Mouse (Mus musculus): Measurements from ENCODE around the gene Npcd. TPM values are rescaled to one million over a fixed set of nuclear protein-coding genes. Genes with fewer than 3 reads are reported as not detected.

Gene Npcd
- total RNA-seq (2022), result under 1 TPM in 2 of 4 experiments, not detected in 2; 0.32 to 0.47 TPM

GRCm38 (mm10) chr15:79834130-79834880 is at the start of gene Npcd, which contains the start of gene Cbx6:
Npcd (minus strand) TSS chr15:79834237.
Cbx6 (minus strand) TSS chr15:79834688.
- peak; percentile 94 to 95 for DNase-seq (ENCODE audit: low spot score in 2 of 2)

DNA sequence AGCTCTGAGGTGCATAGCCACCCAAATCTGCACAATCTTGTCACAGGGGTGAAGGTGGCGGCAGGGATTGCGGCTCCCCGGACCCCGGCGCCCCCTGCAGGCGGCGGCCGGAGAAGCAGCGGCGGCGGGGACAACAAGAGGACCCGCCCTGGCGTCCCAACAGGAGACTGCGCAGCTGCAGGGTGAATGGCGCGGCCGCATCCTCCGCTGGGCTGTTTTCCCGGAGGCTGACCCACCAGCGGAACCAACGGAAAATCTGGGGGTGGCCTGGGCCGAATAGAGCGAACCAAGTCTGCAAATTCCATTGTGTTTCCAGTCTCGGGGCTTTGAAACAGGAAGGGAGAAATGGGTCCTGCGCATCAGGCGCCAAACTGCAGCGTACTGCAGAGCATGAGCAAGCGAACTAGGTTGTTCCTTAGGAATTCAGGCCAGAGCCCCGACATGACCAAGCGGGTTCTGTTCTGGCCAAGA is 49.4 kb upstream of the Npcd start:
- peak; percentile 91 for DNase-seq (ENCODE audit: low spot score in 2 of 2)

GRCm38 (mm10) chr15:79882623-79883267 is 48.7 kb upstream of the Npcd start:
- no peak for DNase-seq (ENCODE audit: low spot score in 2 of 2)

- DNase-seq (ENCODE audit: low spot score in 2 of 2), result no peak
These were observed 46.4 kb upstream of the Npcd start for GRCm38 (mm10) chr15:79880477-79880876.

GRCm38 (mm10) chr15:79879319-79879718 is 45.3 kb upstream of the Npcd start:
- peak; percentile 42 to 61 for DNase-seq (ENCODE audit: low spot score in 2 of 2)

DNA sequence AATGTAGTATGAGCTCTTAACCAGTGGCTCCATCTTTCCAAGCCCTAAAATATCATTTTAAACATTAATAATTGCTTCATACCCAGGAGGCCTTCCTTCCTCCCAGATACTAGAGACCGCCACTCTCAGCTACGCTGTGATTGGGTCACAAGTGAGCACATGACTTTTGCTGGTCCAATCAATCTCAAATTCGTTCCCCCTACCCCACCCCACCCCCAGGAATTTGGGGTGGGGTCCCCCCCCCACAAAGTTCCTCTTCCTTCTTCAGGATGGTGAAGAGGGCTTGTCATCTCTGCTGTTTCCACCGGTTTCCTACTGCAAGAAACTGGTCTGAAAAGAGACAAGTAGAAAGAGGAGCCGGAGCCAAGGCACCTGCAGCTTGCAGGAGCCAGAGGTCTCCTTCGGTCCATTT is 44.7 kb upstream of the Npcd start:
- DNase-seq (ENCODE audit: low spot score in 2 of 2), result no peak

DNA sequence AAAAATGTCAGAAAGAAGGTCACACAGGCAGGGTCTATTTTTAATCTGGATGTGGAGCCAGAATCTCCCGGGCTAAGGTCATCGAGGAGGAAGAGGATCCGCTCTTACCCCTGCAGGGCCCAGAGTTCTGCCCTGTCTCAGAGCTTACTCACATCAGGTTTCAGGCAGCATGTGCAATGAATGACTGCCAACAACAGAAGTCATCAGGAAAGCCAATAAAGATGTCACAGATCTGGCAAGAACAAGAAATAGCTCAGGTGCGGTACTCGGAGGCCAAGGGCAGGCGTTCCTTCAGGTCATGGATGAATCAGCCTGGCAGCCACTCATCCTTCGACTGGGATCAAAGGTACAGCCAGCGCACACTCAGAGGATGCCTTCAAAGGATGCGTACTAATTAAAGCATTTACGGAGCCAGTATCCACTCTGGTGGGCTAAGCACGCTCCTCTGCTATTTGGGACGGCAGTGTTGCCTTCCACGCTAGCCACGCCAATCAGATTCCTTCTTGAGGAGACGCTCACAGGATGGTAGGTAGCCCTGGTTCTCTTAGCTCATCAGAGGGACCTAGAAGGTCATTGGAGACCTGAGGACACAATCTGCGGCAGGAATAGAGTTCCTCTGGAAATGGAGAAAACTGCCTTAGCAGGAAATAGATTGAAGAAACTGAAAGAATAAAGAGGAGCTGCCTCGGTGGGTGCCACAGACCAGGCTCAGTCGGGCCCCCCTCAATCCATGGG is 41.4 kb upstream of the Npcd start:
- DNase-seq (ENCODE audit: low spot score in 2 of 2), result no peak

DNA sequence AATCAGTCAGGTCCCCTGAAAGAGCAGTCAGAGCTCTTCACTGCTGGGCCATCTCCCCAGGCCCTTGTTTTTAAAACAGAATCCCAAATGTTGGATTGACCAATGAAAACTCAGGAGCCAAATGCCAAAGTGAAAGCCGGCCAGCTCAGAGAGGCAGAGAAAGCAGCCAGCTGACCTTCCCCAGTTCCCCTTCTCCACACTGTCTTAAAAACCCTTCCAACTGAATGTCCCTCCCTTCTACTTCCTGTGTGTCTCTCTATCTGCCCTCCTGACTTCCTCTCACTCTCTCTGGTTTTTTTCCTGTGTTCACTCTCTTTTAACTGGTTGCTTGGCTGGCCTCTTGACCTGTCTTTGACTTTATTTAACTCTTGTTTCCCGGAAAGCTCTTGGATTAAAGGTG is 40.0 kb upstream of the Npcd start:
- no peak for DNase-seq (ENCODE audit: low spot score in 2 of 2)

GRCm38 (mm10) chr15:79873545-79873944 is 39.5 kb upstream of the Npcd start:
- no peak for DNase-seq (ENCODE audit: low spot score in 2 of 2)

- no peak for DNase-seq (ENCODE audit: low spot score in 2 of 2)
These were observed 33.4 kb upstream of the Npcd start for GRCm38 (mm10) chr15:79867260-79868002.

DNA sequence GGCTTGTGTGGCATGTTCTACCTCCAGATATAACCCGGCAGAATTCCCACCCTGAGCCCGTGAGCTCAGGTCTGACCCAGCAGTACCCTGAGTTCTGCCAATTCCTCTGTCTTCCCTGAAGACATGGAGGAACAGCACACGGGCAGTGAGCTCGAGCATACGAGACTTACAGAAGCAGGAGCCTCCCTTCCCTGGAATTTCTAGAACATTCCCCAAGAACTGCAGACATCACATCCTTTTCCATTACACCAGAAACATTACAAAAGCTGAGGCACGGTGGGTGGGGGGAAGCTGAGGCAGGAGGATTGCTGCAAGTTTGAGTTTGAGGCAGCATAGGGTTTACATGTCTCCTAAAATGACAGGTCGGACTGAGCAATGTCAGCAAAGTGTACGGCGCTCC is 25.8 kb upstream of the Npcd start:
- no peak for DNase-seq (ENCODE audit: low spot score in 2 of 2)

DNA sequence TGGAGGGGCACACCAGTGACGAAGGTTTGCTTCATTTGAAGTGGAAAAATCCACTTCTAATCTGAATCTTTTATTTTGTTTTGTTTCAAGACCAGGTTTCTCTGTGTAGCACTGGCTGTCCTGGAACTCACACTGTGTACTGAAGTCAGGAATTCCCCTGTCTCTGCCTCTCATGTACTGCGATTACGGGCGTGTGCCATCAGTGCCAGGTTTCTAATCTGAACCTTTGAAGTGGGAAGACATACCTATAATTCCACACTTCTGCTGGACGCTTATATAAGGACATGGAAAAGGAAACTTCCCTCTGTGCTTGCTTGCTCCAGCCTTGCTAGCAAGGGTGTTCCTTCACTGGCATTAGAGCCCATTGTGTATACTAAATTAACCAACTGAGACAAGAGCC is 24.9 kb upstream of the Npcd start:
- no peak for DNase-seq (ENCODE audit: low spot score in 2 of 2)

DNA sequence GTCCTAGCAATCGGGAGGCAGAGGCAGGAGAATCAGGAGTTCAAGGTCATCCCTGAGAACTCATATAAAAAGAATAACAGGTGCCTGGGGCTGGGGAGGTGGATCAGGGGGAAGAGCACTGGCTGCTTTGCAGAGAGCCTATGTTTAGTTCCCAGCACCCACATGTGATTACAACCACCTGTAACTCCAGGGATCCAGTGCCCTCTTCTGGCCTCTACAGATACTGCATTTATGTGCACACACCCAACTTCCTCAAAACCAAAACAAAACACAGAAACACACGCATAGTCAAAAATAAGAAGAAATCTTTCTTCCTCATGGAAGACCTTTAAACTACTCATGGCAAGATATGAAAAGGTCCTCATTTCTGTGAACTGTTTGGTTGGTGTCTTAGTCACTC is 16.1 kb upstream of the Npcd start:
- DNase-seq (ENCODE audit: low spot score in 2 of 2), result no peak

GRCm38 (mm10) chr15:79847100-79847499 is 13.1 kb upstream of the Npcd start:
- DNase-seq (ENCODE audit: low spot score in 2 of 2), result peak; percentile 45 to 60

DNA sequence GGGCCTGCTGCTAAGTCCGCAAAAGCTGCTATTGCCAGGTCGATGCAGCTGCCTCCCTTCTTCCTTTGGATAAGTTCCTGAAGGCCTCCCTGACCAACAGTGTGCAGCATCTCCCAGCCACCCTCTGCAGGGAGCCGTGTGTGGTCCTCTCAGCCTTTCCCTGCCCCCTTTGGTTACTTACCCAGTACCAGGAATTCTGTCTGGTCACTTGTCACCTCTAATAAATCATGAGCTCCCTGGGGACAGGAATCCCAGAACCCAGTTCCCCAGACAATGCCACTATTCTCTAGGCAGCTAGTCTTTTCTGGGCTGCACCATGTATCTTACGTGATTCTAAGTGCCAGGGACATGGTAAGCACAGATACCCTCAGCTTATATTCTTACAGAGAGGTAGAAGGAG is 11.9 kb upstream of the Npcd start:
- no peak for DNase-seq (ENCODE audit: low spot score in 2 of 2)

DNA sequence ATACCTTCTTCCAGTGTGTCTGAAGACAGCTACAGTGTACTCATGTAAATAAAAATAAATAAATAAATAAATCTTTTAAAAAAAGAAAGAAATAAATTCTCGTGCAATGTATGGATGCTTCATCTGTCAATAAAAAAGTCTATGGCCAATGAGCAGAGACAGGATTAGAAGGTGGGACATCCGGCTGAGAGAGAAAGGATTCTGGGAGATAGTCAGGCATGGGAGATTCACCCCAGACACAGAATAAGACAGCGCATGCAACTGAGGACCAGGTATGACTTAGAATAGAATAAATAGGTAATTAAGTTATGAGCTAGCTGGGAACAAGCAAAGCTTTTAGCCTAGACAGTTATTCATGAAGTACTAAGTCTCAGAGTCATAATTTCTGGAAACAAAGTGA is 8.9 kb upstream of the Npcd start:
- no peak for DNase-seq (ENCODE audit: low spot score in 2 of 2)

DNA sequence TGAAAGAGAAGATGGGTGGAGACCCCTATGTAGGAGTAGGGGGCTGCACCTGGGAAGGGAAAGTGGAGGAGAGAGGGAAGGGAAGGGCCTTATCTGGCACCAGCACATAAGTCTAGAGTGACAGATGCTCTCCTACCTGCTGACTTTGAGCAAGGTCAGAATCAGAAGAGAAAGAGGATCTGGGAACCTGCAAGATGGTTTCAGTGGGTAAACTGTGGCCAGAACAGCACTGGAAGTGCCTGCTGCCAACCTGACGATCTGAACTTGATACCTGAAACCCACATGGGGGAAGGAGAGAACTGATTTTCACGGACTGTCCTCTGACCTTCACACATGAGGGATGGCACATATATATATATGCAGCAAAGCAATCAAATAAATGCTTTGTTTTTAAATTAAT is 6.2 kb upstream of the Npcd start:
- no peak for DNase-seq (ENCODE audit: low spot score in 2 of 2)

GRCm38 (mm10) chr15:79834881-79835260 is 834 bp upstream of the Npcd start:
- no peak for DNase-seq (ENCODE audit: low spot score in 2 of 2)

DNA sequence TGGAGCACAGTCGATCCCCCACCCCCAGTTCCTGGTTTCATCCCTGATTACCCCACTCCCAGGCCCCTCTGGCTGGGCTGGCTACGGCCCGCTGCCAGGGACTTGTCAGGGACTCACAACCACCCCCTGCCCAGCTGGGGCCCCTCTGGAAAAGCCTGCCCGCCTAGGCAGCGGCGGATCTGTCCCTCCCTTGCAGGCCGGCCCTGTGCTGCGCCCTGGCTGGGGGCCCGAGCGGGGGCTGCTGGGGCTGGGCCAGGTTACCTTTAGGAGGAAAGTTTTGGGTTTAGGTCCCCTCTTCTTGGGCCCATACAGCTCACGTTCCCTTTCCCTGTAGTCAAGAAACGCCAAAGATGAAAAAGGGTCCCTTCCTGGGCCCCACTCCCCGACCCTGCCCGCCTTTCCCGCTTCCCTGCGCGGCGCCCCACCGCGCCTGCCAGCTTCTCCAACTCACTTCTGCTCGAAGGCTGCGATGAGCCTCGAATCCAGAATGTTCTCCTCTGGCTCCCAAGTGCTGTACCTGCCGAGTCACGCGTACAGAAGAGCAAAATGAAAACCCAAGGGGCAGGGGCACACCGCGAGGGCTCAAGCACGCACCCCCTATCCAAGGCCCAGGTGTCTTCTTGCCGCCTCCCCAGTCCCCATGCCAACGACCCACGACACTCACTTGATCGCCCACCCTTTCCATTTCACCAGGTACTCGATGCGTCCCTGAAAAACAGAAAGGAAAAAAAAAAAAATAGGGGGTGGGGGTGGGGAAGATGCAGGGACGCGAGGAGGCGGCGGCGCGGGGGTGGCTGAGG is 586 bp downstream of the Npcd start:
- no peak for DNase-seq (ENCODE audit: low spot score in 2 of 2)

DNA sequence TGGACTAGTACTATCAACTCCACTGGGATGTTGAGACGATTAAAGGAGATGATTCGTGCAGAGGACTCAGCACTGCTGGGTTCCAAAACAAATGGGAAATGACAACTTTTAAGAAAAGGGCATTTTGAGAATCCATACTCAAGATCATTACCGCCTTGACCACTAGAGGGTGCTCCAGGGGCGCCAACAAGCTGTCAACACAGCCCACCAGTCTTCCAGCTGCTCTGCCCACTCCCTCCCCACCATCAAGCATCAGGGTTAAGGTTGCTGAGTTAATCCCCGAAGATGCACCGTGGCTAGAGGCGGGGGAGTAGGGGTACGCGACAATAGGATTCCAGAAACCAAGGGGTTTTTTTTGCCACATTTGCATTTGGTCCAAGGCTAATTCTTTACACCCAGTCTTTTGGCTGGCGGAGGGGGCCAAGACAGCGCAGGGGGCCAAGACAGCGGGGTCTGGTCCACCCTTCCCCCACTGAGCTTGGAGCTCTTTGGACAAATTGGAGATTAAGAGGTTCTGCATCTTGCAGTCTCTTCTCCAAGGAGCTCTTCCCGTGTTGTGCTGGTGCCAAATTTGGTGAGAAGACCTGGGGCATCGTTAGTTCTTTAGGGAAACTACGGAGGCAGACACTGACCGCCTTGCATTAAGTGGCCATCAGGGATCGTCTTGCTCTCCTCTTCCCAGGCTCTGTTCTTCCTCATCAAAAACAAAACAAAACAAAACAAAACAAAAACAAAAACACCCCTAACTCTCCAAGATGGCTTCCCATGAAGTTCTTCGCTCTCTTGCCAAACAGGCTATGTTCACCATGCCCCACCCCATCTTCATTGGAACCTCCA is 1.8 kb downstream of the Npcd start:
- DNase-seq (ENCODE audit: low spot score in 2 of 2), result peak; percentile 48 to 62
